Comparison of ENCODE assay signal across 13 mouse cellular contexts in genomic region chr7:34985216-34985615, GRCm38 (mm10).
DNase-seq lines count a peak whose midpoint lies in the region; ATAC-seq and TF ChIP-seq lines count a peak whose summit lies in the region.
"Had no signal": no experiment of that assay in that cellular context is flagged by ENCODE, and none has a peak within 500 bp of the region (broad histone marks: within the 10 kb centered on the region; RNA-seq: fewer than 3 reads in every experiment).

No protein-coding gene starts in this region.

- no peak for TF ChIP-seq CTCF in gastrocnemius, adult 2 months (IDR thresholded peaks at IDR 0.05)
- TF ChIP-seq CTCF in small intestine, adult 2 months (IDR thresholded peaks at IDR 0.05; ENCODE audit: extremely low read depth, insufficient read length, insufficient replicate concordance, low read depth, low read length): no peak

- peak overlapping the region; percentile 43 for H3K27ac ChIP-seq in gastrocnemius, adult 2 months
- H3K27ac ChIP-seq in limb, embryonic 12.5 days: peak overlapping the region; percentile 66; the same call in 1 of the 2 replicates
- peak overlapping the region; percentile 23; the same call in 1 of the 2 replicates for H3K27ac ChIP-seq in small intestine, adult 2 months (ENCODE audit: insufficient read depth, low read depth, low read length)
- H3K27ac ChIP-seq: forebrain, embryonic 12.5 days; lung, embryonic 15.5 days had no signal

- no peak overlapping the region for H3K9ac ChIP-seq in limb, embryonic 12.5 days (replicated peaks)
- H3K9ac ChIP-seq: forebrain, embryonic 12.5 days; lung, embryonic 15.5 days had no signal

- no peak overlapping the region for H3K4me2 ChIP-seq in limb, embryonic 12.5 days
- H3K4me2 ChIP-seq: forebrain, embryonic 12.5 days; lung, embryonic 15.5 days had no signal

- no peak overlapping the region for H3K4me3 ChIP-seq in gastrocnemius, adult 2 months
- H3K4me3 ChIP-seq in limb, embryonic 12.5 days (replicated peaks): no peak overlapping the region
- no peak overlapping the region for H3K4me3 ChIP-seq in small intestine, adult 2 months (ENCODE audit: low read depth, low read length)
- H3K4me3 ChIP-seq: forebrain, embryonic 12.5 days; lung, embryonic 15.5 days had no signal

- no peaks in the 10 kb centered on the region for H3K27me3 ChIP-seq in limb, embryonic 12.5 days
- no peaks in the 10 kb centered on the region for H3K27me3 ChIP-seq in small intestine, adult 2 months (ENCODE audit: control insufficient read depth, insufficient read depth, low read length)
- H3K27me3 ChIP-seq: forebrain, embryonic 12.5 days; lung, embryonic 15.5 days; Patski had no signal

- H3K36me3 ChIP-seq in limb, embryonic 12.5 days: peaks cover 3% of the 10 kb centered on the region; the same call in 1 of the 2 replicates
- peaks cover 25% of the 10 kb centered on the region for H3K36me3 ChIP-seq in small intestine, adult 2 months (ENCODE audit: control insufficient read depth, insufficient read depth, low read length)
- H3K36me3 ChIP-seq: lung, embryonic 15.5 days had no signal

- no peak for TF ChIP-seq POLR2A in small intestine, adult 2 months (IDR thresholded peaks at IDR 0.05; ENCODE audit: low read depth, low read length)

- intact Hi-C loops in gastrocnemius, adult 2 months (cut with DNase I): no loop called here

- 71% methylated on average over 9 of the region's 9 CpGs for WGBS in limb, embryonic 12.5 days
- WGBS in small intestine, adult 2 months: 73% methylated on average over 9 of the region's 9 CpGs

- no peak for ATAC-seq in limb, embryonic 12.5 days (ENCODE audit: insufficient number of reproducible peaks, insufficient read depth, low FRiP score, low TSS enrichment, low read depth)
- ATAC-seq: Patski had no signal

- H3K9me3 ChIP-seq in limb, embryonic 12.5 days: 0 out of 2 replicates have a peak, but pooled peaks cover 3% of the 10 kb centered on the region
- H3K9me3 ChIP-seq: forebrain, embryonic 12.5 days; lung, embryonic 15.5 days had no signal

- H3K4me1 ChIP-seq in limb, embryonic 12.5 days (replicated peaks): peaks cover 45% of the 10 kb centered on the region
- peaks cover 8% of the 10 kb centered on the region; the same call in 1 of the 2 replicates for H3K4me1 ChIP-seq in small intestine, adult 2 months (ENCODE audit: control insufficient read depth, insufficient read depth, insufficient read length, low read length)
- H3K4me1 ChIP-seq: lung, embryonic 15.5 days had no signal

- DNase-seq in gastrocnemius, adult 2 months: no peak
- no peak for DNase-seq in gastrocnemius, adult 8-10 months (ENCODE audit: low spot score in 2 of 2)
- DNase-seq in thymus, postnatal 0 days (ENCODE audit: low spot score): peak; percentile 30
- DNase-seq in thymus, postnatal 10 days (ENCODE audit: low spot score in 2 of 2): no peak
- DNase-seq in testis, postnatal 14 days (ENCODE audit: low spot score): no peak
- DNase-seq in adrenal gland, postnatal 36 days: no peak
- DNase-seq: cerebellum, postnatal 14 days; kidney, adult 18-20 months had no signal
